Mouse (Mus musculus): ENCODE results near the gene Arhgap31. TPM values are rescaled to one million over a fixed set of nuclear protein-coding genes. Genes with fewer than 3 reads are reported as not detected.
"Not testable (repeated sequence)": the region's sequence is repeated elsewhere in the genome, so short reads cannot be mapped to it uniquely, and the experiment has no call there.

Gene Arhgap31
- total RNA-seq, 2 experiments from 2014 or later: 68.2 to 73.4 TPM

DNA sequence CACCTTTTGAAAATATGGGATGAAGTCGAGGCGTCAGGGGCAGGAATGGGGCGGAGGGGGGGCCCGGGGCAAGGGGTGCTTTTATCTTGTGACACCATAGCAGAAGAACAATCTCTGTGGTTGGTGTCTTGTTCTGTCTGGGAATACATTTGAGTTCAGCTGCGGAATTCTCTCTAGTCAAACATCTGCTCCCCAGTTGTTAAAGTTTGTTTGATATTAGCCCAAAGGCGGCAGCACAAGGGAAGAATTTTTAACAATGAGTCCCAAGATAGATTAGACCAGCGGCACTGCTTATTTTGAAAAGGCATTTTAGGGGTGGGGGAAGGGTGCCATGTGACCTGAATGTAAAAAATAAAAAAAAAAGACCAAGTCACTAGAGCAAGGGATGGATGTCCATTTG lies 30.0 kb downstream of the Arhgap31 start:
- no peak for DNase-seq

- no peak for DNase-seq
Observed at GRCm38 (mm10) chr16:38681313-38681712, 31.8 kb downstream of the Arhgap31 start.

DNA sequence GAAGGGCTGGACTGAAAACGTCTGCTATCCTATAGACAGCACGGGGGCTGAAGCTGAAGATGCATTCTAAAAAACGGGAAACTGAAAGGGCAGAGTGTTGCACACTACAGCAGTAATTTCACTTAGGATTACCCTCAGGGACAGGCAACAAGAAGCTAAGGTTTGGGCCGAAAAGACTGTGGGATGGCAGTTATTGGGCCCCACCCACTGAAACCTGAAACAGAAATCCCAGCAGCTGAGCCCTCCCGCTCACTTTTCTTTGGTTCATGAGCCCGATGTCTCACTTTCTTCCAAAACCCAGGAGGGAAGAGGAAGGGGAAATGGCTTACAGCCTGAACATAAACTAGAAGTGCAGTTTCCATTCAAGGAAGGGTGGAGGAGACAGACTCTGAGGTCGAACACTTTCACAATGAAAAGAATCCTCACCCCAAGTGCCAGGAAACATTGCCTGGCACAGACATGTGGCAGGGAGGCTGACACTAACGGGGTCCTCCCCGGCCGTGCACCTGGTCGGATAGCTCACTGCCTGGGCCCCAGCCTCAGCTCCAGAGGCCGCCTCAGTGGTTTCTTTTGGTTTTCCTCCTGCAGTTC lies 33.5 kb downstream of the Arhgap31 start:
- DNase-seq: no peak

GRCm38 (mm10) chr16:38678853-38679252 lies 34.2 kb downstream of the Arhgap31 start:
- DNase-seq: no peak

DNA sequence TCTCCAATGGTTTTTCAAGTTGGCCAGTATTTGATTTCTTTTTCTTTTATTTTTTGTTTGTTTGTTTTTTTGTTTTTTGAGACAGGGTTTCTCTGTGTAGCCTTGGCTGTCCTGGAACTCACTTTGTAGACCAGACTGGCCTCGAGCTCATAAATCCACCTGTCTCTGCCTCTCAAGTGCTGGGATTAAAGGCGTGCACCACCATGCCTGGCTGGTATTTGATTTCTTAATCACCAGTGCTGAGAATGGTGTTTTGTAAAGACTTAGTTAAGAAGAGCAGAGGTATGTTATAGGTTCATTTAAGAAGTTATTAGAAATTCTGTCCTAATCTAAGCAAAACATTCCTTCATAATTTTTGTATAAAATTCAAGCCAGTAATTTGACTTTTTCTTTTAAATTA lies 35.1 kb downstream of the Arhgap31 start:
- DNase-seq: not testable (repeated sequence)

DNA sequence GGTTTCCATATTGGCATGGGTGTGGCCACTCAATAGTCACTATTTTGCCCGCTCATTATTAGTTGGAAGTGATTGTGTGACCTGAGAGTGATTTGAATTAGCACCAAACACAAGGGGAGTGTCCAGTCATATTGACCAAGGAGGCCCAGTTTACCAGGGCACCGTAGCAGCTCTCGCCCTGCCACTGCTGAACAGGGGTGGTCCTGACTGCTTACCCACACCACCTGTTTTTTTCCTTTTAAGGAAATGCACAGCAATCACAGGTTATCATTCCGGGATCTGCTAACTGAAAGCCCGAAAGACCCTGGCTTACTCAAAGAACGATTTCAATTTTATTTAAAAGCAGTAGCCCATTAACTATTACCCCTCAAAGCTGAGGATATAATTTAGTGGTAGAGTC lies 35.9 kb downstream of the Arhgap31 start:
- DNase-seq: no peak

DNA sequence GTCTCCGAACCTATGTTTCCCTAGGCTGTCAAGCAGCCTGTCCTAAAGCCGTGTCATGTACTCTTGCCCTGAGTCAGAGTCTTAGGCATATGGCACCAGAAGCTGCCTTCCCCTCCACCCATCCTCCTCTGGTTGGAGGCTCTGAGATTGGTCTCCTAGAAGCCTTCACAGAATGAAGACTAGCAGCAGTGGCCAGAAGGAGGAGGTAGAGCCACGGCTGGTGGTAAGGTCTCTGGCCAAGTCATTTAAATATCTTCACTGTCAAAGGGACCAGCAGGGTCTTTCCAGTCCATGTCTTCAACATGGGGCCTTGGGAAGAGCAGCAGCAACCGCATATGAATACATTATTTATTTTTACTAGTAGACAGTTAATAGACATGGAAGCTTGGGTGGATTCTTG lies 36.4 kb downstream of the Arhgap31 start:
- no peak for DNase-seq

DNA sequence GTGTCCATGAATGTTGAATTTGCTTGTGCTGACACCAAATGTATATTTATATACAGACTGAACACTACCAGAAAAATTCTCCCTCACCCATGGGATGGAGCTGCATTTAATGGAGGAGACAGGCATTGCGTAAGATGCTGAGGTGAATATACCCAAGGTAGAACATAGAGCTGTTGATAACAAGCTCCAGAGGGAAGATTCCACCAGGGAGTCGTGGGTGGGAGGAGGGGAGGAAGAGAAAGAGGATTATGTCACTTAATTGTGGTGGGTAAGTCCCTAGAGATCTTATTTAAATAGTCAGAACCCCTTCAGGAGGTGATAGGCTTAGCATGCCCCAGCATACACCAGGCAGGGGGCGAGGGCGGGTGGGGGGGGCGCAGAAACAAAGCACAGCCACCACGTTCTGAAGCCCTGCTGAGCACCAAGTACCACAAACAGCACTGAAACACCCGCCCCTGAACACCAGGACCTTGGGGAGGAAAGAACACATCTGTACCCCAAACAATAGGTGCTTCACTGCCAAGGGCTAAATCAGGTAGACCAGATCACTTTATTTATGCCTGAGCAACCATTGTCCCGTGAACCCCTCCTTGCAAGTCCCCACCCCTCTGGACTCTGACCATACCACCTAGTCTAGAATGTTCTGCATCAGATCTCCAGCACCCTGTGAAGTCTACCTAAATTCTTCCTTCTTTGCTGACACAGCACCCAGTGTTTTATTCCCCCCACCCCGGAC lies 37.3 kb downstream of the Arhgap31 start:
- no peak for DNase-seq

DNA sequence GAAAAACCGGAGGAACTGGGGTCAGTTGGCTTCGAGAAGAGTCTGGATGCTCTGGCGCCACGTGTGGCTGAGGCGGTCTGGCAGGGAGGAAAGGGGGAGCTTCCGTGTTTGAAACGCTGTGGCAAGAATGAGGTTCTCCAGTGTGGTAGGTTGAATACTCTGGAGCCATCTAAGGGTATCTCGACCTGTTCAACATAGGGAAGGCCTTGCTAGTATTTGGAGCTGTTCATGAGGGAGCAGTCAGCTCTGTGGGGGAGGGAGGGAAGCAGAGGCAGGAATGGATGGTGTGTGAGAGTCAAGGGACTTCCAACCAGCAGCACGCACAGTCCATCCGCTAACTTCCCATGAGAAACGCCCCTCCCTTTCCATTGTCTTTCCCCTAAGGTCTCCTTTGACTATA lies 38.2 kb downstream of the Arhgap31 start:
- no peak for DNase-seq

DNA sequence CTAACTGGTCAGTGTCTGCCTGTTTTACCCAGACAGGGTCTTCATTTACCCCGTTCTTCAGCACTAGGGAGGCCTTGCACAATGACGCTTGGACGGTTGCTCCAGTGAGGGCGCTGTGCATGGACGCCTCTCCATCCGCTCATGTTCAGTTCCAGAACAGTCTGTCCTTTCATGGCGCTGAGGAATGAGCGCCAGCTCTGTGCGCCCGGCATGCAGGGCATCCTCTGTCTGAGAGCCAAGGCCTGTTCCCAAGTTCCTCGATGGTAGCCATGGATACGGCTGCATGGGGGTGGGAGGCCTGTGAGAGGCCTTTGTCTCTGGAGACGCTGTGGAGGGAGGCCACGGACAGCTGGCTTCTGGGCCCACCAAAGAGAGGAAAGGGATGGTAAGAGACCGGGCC lies 39.6 kb downstream of the Arhgap31 start:
- DNase-seq: peak; percentile 65

- no peak for DNase-seq
Observed at GRCm38 (mm10) chr16:38672947-38673346, 40.1 kb downstream of the Arhgap31 start.

GRCm38 (mm10) chr16:38672370-38672769 lies 40.7 kb downstream of the Arhgap31 start:
- no peak for DNase-seq

DNA sequence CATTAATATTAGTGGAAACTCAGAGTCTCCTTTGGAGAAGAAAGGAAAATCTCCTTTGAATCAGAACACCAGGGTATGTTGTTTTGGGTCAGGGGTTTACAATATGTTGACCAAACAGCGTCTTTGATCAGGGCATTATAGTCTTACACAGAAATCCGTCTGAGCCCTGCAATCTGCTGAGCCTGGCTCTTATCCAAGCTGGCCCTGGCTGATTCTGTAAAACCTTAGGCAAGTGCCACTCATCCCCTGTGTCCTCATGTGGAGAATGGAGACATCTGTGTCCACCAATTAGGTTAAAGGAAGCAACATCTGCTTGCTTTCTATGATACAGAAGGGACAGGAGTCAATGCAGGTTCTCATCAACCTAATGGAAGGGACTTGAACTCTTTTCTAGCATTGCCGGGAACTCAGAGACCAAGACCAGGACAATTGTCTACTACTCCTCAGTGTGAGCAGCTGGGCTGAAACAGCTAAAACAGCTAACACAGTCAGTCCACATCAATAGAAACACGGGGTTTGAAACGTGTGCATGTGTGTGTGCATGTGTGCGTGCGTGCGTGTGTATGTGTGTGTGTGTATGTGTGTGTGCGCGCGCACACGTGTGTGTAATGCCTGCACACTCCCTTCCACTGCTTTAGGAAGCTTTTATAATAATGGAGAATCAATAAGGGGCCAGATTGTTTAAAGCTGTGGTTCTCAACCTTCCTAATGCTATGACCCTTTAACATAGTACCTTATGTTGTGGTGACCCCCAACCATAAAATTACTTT lies 42.3 kb downstream of the Arhgap31 start:
- no peak for DNase-seq

- DNase-seq: peak; percentile 70
Observed at GRCm38 (mm10) chr16:38668871-38669675, 44.0 kb downstream of the Arhgap31 start.

GRCm38 (mm10) chr16:38666523-38666922 lies 46.6 kb downstream of the Arhgap31 start:
- no peak for DNase-seq

DNA sequence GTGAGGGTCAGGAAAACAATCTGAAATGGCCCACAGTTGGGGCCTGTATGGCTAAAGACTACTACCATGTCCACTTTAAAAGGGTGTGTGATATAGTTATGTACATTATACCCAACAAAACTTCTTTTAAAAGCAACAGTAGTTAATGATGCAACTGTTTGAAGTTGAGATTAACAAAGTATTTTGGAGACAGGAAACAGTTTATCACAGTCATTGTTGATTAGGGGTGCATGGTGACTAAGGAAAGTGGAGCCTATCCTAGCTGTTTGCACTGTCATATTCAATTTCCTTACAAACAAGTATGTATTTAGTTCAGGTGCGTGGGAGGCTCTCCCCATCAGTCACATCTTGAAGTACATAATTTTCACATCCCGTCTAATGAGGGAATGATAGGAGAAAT lies 47.1 kb downstream of the Arhgap31 start:
- no peak for DNase-seq

DNA sequence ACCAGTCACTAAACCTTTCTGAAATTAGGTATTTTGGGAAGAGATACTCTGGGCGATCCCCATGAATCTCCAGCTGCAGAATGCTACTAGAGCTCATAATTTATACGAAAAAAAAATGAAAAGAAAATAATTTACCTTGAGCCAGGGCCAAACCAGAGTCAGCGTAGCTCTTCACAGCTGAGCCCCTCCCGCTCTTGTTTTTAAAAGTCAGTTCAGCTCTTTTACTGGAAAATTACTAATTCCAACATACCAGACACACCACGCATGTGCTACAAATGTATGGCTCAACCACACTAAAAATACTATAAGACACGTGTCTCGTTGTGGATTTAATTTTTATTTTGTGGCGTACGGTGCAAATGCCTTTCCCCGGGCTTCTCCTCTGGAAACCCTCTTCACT lies 50.5 kb downstream of the Arhgap31 start:
- DNase-seq: no peak

GRCm38 (mm10) chr16:38654308-38654707 lies 58.8 kb downstream of the Arhgap31 start:
- no peak for DNase-seq

DNA sequence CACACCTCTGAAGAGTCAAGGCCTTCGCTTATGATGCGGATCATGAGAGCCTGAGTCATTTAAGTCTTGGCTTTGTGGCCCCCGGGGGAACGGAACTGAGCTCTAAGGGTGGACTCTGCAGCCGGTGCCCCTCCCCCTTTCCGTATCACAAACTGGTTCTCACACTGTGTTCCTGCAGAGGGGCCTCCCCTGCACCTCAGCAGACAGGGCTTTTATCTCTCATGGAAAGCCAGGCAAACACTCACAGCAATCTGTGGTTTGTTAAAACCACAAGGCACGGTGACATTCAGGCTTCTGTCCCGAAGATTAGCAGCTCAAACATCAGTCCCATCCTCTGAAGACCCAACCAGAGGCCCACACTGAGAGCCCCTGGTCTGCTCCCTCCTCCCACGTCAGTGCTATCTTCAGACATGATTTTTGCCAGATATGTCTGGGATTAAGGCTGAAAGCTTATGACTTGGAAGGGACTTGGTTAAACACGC lies 59.6 kb downstream of the Arhgap31 start:
- DNase-seq: peak; percentile 70

DNA sequence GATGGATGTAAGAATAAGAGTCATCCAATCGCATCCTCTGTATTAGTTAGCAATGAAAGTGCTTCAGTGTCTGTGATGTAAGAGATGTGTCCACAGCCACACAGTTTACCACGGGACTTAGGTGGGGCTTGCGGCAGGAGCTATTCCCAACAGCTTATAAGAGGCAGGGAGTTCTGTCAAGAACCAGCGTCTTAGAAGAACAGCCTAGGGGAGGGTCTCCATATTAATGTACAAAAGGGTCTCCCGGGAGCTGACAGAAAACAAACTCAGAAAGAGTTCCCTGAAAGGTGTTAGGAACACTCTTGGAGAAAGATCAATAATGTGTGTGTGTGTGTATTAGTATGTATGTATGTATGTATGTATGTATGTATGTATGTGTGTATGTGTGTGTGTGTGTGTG lies 60.4 kb downstream of the Arhgap31 start:
- no peak for DNase-seq

DNA sequence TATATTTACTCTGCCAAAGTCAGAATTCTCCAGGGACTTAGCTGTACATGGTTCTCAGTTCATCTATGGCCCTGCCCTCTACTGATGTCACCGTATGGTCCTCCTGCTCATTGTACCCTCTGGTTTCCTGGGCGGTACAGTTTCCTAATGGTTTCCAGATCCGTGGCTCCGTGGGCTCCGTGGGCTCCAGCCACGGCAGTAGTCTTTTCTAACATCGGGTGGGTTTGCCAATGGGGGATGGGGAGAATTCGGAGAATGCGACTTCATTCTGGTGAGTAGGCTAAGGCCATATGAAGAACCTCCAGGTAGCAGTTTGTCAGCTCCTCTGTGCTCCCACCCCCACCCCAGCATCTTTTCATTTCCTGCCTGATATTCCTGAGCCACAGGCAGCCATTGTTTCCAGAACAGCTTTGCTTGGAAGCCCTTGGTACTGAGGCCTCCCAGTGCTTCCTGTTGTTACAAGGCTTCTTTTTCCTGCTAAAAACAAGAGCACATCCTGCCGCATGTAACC lies 61.3 kb downstream of the Arhgap31 start:
- peak; percentile 38 for DNase-seq

DNA sequence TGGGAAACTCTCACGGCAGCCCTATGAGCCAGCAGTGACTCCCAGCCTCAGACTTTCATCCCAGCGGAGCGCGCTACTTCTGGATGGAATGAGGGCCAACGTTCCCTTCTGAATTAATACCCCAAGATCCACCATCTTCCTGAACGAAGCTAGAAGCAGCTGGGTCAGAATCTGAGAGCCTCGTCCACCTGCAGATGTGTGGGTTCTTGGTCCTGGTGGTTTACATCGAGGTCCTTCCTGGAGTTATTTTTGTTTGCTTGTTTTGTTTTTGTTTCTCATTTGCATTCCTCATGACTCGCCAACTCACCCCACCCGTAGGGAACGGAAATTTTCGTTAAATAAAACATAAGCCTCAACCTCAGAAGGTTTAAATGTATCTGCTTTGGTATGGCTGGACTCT lies 61.8 kb downstream of the Arhgap31 start:
- no peak for DNase-seq

All from heart, postnatal 4 days (tissue).